Mouse (Mus musculus): ENCODE measurements around the gene Cers1. TPM values are rescaled to one million over a fixed set of nuclear protein-coding genes. Genes with fewer than 3 reads are reported as not detected.

The Cers1 gene
- polyA plus RNA-seq, 1 experiment = 4.4 TPM

GRCm38 (mm10) chr8:70285304-70285703 is 30.3 kb upstream of the Cers1 start:
- TF ChIP-seq E2F4 (IDR thresholded peaks at IDR 0.05; ENCODE audit: insufficient read depth) = no peak
- Histone ChIP-seq H3ac (ENCODE audit: control insufficient read depth, insufficient read length) (no peak overlapping the region), H3K4me3 (no peak overlapping the region), H3K79me2 (ENCODE audit: control insufficient read depth, insufficient read depth) (peaks cover 9% of the 10 kb centered on the region), H3K36me3 (ENCODE audit: control insufficient read depth, insufficient read depth) (peaks cover 7% of the 10 kb centered on the region), H3K27me3 (ENCODE audit: control insufficient read depth, insufficient read depth, insufficient read length) (no peaks in the 10 kb centered on the region), H3K4me2 (ENCODE audit: low read depth) (no peak overlapping the region)

DNA sequence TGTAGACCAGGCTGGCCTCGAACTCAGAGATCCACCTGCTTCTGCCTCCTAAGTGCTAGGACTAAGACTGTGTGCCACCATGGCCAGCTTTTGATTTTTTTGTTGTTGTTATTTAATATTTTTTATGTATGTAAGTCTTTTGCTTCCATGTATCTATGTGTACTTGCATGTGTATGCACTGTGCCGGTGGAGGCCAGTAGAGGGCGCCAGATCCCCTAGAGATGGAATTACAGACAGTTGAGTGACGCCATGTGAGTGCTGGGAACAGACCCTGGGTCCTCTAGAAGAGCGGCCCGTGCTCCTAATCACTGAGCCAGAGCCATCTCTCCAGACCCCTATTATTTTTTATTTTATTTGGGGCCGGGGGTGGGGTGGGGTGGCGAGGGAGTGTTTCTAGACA is 28.8 kb upstream of the Cers1 start:
- no peak overlapping the region for H3K4me3 ChIP-seq
- H3K27me3 ChIP-seq (ENCODE audit: control insufficient read depth, insufficient read depth, insufficient read length) = no peaks in the 10 kb centered on the region
- H3ac ChIP-seq (ENCODE audit: control insufficient read depth, insufficient read length) = no peak overlapping the region
- H3K36me3 ChIP-seq (ENCODE audit: control insufficient read depth, insufficient read depth) = peaks cover 7% of the 10 kb centered on the region
- peaks cover 9% of the 10 kb centered on the region for H3K79me2 ChIP-seq (ENCODE audit: control insufficient read depth, insufficient read depth)
- no peak for TF ChIP-seq MYOD1 (IDR thresholded peaks at IDR 0.05; ENCODE audit: control insufficient read depth in 1 of 3, insufficient read length in 2 of 3, low read depth in 2 of 3)
- TF ChIP-seq POLR2A (IDR thresholded peaks at IDR 0.05; ENCODE audit: insufficient read length, low read depth) = no peak
- no peak for TF ChIP-seq POLR2AphosphoS2 (IDR thresholded peaks at IDR 0.05; ENCODE audit: insufficient read length, low read depth)
- no peak for TF ChIP-seq REST (IDR thresholded peaks at IDR 0.05; ENCODE audit: insufficient read depth, insufficient read length)
- no peak for TF ChIP-seq MYOG (IDR thresholded peaks at IDR 0.05; ENCODE audit: control insufficient read depth in 1 of 3, insufficient read depth in 1 of 3, insufficient read length in 2 of 3, low read depth in 2 of 3)
- no peak for TF ChIP-seq E2F4 (IDR thresholded peaks at IDR 0.05; ENCODE audit: insufficient read depth)
- no peak for TF ChIP-seq USF1 (IDR thresholded peaks at IDR 0.05; ENCODE audit: low read depth)
- no peak for TF ChIP-seq MAX (IDR thresholded peaks at IDR 0.05; ENCODE audit: low read depth)
- no peak for TF ChIP-seq TCF3 (IDR thresholded peaks at IDR 0.05; ENCODE audit: insufficient read length, low read depth)
- TF ChIP-seq TCF12 (IDR thresholded peaks at IDR 0.05; ENCODE audit: insufficient read depth, poor library complexity, severe bottlenecking) = no peak
- TF ChIP-seq CEBPB (IDR thresholded peaks at IDR 0.05; ENCODE audit: insufficient read depth, poor library complexity, severe bottlenecking) = no peak
- TF ChIP-seq SRF (IDR thresholded peaks at IDR 0.05; ENCODE audit: control insufficient read depth, insufficient read length, low read depth) = no peak
- H3K4me2 ChIP-seq (ENCODE audit: low read depth) = no peak overlapping the region

- no peak overlapping the region for H3ac ChIP-seq (ENCODE audit: control insufficient read depth, insufficient read length)
These were observed 21.6 kb upstream of the Cers1 start for GRCm38 (mm10) chr8:70293988-70294405.

DNA sequence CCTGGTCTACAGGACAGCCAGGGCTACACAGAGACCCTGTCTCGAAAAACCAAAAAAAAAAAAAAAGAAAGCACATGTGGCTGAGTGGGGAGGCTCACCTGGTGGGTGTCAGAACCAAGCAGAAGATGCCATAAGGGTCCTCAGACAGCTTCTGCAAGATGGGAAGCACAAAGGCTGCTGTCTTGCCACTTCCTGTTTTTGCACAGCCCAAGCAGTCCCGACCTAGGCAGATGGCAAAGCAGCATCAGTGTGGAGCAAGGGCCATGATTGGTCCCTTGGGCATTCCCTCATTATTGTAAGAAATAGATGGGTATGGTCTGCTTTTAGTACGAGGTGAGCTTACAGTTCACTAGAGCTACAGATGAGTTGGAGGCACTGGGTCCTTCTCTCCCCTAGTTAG is 14.7 kb upstream of the Cers1 start:
- Histone ChIP-seq H3ac (ENCODE audit: control insufficient read depth, insufficient read length) (no peak overlapping the region), H3K4me3 (peak overlapping the region; percentile 100), H3K4me2 (ENCODE audit: low read depth) (peak overlapping the region; percentile 86), H3K27me3 (ENCODE audit: control insufficient read depth, insufficient read depth, insufficient read length) (no peaks in the 10 kb centered on the region), H3K36me3 (ENCODE audit: control insufficient read depth, insufficient read depth) (peaks cover 20% of the 10 kb centered on the region), H3K79me2 (ENCODE audit: control insufficient read depth, insufficient read depth) (peaks cover 41% of the 10 kb centered on the region)
- no peak for TF ChIP-seq USF1 (IDR thresholded peaks at IDR 0.05; ENCODE audit: low read depth)
- TF ChIP-seq MAX (IDR thresholded peaks at IDR 0.05; ENCODE audit: low read depth) = no peak
- TF ChIP-seq CEBPB (IDR thresholded peaks at IDR 0.05; ENCODE audit: insufficient read depth, poor library complexity, severe bottlenecking) = no peak
- no peak for TF ChIP-seq TCF3 (IDR thresholded peaks at IDR 0.05; ENCODE audit: insufficient read length, low read depth)
- TF ChIP-seq POLR2AphosphoS2 (IDR thresholded peaks at IDR 0.05; ENCODE audit: insufficient read length, low read depth) = no peak
- no peak for TF ChIP-seq TCF12 (IDR thresholded peaks at IDR 0.05; ENCODE audit: insufficient read depth, poor library complexity, severe bottlenecking)
- TF ChIP-seq MYOG (IDR thresholded peaks at IDR 0.05; ENCODE audit: control insufficient read depth in 1 of 3, insufficient read depth in 1 of 3, insufficient read length in 2 of 3, low read depth in 2 of 3) = no peak
- TF ChIP-seq POLR2A (IDR thresholded peaks at IDR 0.05; ENCODE audit: insufficient read length, low read depth) = no peak
- no peak for TF ChIP-seq SRF (IDR thresholded peaks at IDR 0.05; ENCODE audit: control insufficient read depth, insufficient read length, low read depth)
- no peak for TF ChIP-seq REST (IDR thresholded peaks at IDR 0.05; ENCODE audit: insufficient read depth, insufficient read length)
- no peak for TF ChIP-seq E2F4 (IDR thresholded peaks at IDR 0.05; ENCODE audit: insufficient read depth)
- no peak for TF ChIP-seq MYOD1 (IDR thresholded peaks at IDR 0.05; ENCODE audit: control insufficient read depth in 1 of 3, insufficient read length in 2 of 3, low read depth in 2 of 3)

More at GRCm38 (mm10) chr8:70293988-70294405, 21.6 kb upstream of the Cers1 start:
- peaks cover 14% of the 10 kb centered on the region for H3K36me3 ChIP-seq (ENCODE audit: control insufficient read depth, insufficient read depth)
- no peaks in the 10 kb centered on the region for H3K27me3 ChIP-seq (ENCODE audit: control insufficient read depth, insufficient read depth, insufficient read length)
- TF ChIP-seq MYOD1 (IDR thresholded peaks at IDR 0.05; ENCODE audit: control insufficient read depth in 1 of 3, insufficient read length in 2 of 3, low read depth in 2 of 3) (no peak), POLR2AphosphoS2 (IDR thresholded peaks at IDR 0.05; ENCODE audit: insufficient read length, low read depth) (peak; percentile 56)
- no peak overlapping the region for H3K4me2 ChIP-seq (ENCODE audit: low read depth)
- H3K79me2 ChIP-seq (ENCODE audit: control insufficient read depth, insufficient read depth) = no peaks in the 10 kb centered on the region
- no peak overlapping the region for H3K4me3 ChIP-seq

- Histone ChIP-seq H3K4me3 (peak within 1 kb of the TSS; percentile 100), H3ac (ENCODE audit: control insufficient read depth, insufficient read length) (peak within 1 kb of the TSS; percentile 62), H3K36me3 (ENCODE audit: control insufficient read depth, insufficient read depth) (peaks cover 16% of the 10 kb centered on the region), H3K27me3 (ENCODE audit: control insufficient read depth, insufficient read depth, insufficient read length) (no peaks in the 10 kb centered on the region), H3K79me2 (ENCODE audit: control insufficient read depth, insufficient read depth) (peaks cover 41% of the 10 kb centered on the region), H3K4me2 (ENCODE audit: low read depth) (peak within 1 kb of the TSS; percentile 86)
- no peak for TF ChIP-seq MAX (IDR thresholded peaks at IDR 0.05; ENCODE audit: low read depth)
- no peak for TF ChIP-seq E2F4 (IDR thresholded peaks at IDR 0.05; ENCODE audit: insufficient read depth)
- TF ChIP-seq CEBPB (IDR thresholded peaks at IDR 0.05; ENCODE audit: insufficient read depth, poor library complexity, severe bottlenecking) = peak; percentile 43; the same call in 1 of the 2 replicates
- peak; percentile 81 for TF ChIP-seq POLR2AphosphoS2 (IDR thresholded peaks at IDR 0.05; ENCODE audit: insufficient read length, low read depth)
- peak; percentile 75 for TF ChIP-seq POLR2A (IDR thresholded peaks at IDR 0.05; ENCODE audit: insufficient read length, low read depth)
- no peak for TF ChIP-seq MYOD1 (IDR thresholded peaks at IDR 0.05; ENCODE audit: control insufficient read depth in 1 of 3, insufficient read length in 2 of 3, low read depth in 2 of 3)
- TF ChIP-seq TCF12 (IDR thresholded peaks at IDR 0.05; ENCODE audit: insufficient read depth, poor library complexity, severe bottlenecking) = no peak
- no peak for TF ChIP-seq USF1 (IDR thresholded peaks at IDR 0.05; ENCODE audit: low read depth)
- TF ChIP-seq REST (IDR thresholded peaks at IDR 0.05; ENCODE audit: insufficient read depth, insufficient read length) = no peak
- no peak for TF ChIP-seq TCF3 (IDR thresholded peaks at IDR 0.05; ENCODE audit: insufficient read length, low read depth)
- peak; percentile 45 for TF ChIP-seq SRF (IDR thresholded peaks at IDR 0.05; ENCODE audit: control insufficient read depth, insufficient read length, low read depth)
- TF ChIP-seq MYOG (IDR thresholded peaks at IDR 0.05; ENCODE audit: control insufficient read depth in 1 of 3, insufficient read depth in 1 of 3, insufficient read length in 2 of 3, low read depth in 2 of 3) = no peak
These were observed 13.2 kb upstream of the Cers1 start, which contains the start of the genes Ddx49 and Cope for GRCm38 (mm10) chr8:70302358-70302890. Gene Ddx49, minus strand, starts transcription at chr8:70302489. Gene Cope, plus strand, starts transcription at chr8:70302518.
